Comparison of ENCODE assay signal across 24 mouse cellular contexts in the genomic region with DNA sequence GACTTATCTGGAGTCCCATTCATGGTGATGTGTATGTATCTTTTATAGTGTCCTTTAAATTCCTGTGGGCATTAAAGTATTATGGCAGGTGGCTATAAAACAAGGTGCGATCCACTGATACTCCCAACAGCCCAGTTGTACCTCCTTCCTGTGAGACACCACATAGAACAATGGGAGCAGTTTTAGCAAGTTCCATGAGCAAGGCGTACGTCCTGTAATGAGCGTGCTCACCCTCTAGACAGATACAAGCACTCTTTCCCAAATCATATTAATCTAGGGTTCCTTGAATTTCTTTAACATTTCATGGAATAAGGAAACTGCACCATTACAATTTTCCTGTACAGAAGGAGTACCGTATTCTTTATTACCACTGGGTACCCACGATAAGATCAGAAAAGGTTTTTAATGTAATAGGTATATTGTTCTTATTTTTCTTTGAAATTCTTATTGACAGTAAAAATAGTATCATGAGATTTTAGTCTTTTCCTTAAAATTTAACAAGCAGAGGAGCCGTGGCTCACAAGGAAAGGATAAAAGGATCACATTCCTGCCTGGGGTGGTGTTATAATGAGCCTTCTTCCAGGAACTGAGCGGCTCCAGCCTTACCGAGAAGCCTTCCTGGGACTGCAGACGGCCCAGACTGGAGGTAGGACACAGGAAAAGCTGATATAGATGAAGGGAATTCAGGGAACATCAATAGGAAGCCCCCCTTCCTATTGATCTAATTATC.
DNase-seq lines count a peak whose midpoint lies in the region; ATAC-seq and TF ChIP-seq lines count a peak whose summit lies in the region.
"Had no signal": no experiment of that assay in that cellular context is flagged by ENCODE, and none has a peak within 500 bp of the region (broad histone marks: within the 10 kb centered on the region; RNA-seq: fewer than 3 reads in every experiment).

No protein-coding gene starts in this region.

- H3K4me3 ChIP-seq in kidney, adult 2 months (ENCODE audit: insufficient read depth, low read depth, low read length): no peak overlapping the region
- H3K4me3 ChIP-seq in kidney, embryonic 15.5 days (replicated peaks): no peak overlapping the region
- no peak overlapping the region for H3K4me3 ChIP-seq in midbrain, embryonic 14.5 days (replicated peaks; ENCODE audit: low read depth, low read length)
- H3K4me3 ChIP-seq in midbrain, embryonic 11.5 days (ENCODE audit: low read depth, low read length): no peak overlapping the region
- H3K4me3 ChIP-seq in olfactory bulb, adult 2 months (ENCODE audit: insufficient read depth, low read depth, low read length): no peak overlapping the region
- H3K4me3 ChIP-seq: embryonic facial prominence, embryonic 10.5 days; embryonic facial prominence, embryonic 13.5 days; erythroblast, embryonic 14.5 days; forebrain, embryonic 12.5 days; hindbrain, embryonic 12.5 days; hindbrain, embryonic 15.5 days had no signal

- 63% methylated on average over 10 of the region's 10 CpGs for WGBS in kidney, adult 2 months
- 68% methylated on average over 10 of the region's 10 CpGs for WGBS in kidney, embryonic 15.5 days
- WGBS in midbrain, embryonic 14.5 days: 55% methylated on average over 10 of the region's 10 CpGs
- WGBS in midbrain, embryonic 11.5 days: 80% methylated on average over 10 of the region's 10 CpGs
- WGBS in olfactory bulb, adult 2 months: 73% methylated on average over 10 of the region's 10 CpGs

- no peak overlapping the region for H3K9ac ChIP-seq in kidney, embryonic 15.5 days
- H3K9ac ChIP-seq in midbrain, embryonic 14.5 days (replicated peaks; ENCODE audit: low read length): no peak overlapping the region
- no peak overlapping the region for H3K9ac ChIP-seq in midbrain, embryonic 11.5 days (ENCODE audit: low read length)
- H3K9ac ChIP-seq: embryonic facial prominence, embryonic 13.5 days; forebrain, embryonic 12.5 days; hindbrain, embryonic 12.5 days; hindbrain, embryonic 15.5 days had no signal

- TF ChIP-seq POLR2A in kidney, adult 2 months (IDR thresholded peaks at IDR 0.05; ENCODE audit: low read depth, low read length): no peak
- TF ChIP-seq POLR2A in olfactory bulb, adult 2 months (IDR thresholded peaks at IDR 0.05; ENCODE audit: insufficient read depth, low read depth, low read length): no peak

- H3K9me3 ChIP-seq in kidney, embryonic 15.5 days (replicated peaks): no peaks in the 10 kb centered on the region
- H3K9me3 ChIP-seq in midbrain, embryonic 14.5 days (ENCODE audit: control insufficient read depth, low read length): no peaks in the 10 kb centered on the region
- no peaks in the 10 kb centered on the region for H3K9me3 ChIP-seq in midbrain, embryonic 11.5 days (ENCODE audit: control insufficient read depth, low read length)
- H3K9me3 ChIP-seq: embryonic facial prominence, embryonic 10.5 days; forebrain, embryonic 12.5 days; hindbrain, embryonic 12.5 days; hindbrain, embryonic 15.5 days had no signal

- H3K27me3 ChIP-seq in kidney, adult 2 months (replicated peaks; ENCODE audit: control insufficient read depth, insufficient read depth, low read length): no peaks in the 10 kb centered on the region
- no peaks in the 10 kb centered on the region for H3K27me3 ChIP-seq in kidney, embryonic 15.5 days
- H3K27me3 ChIP-seq in midbrain, embryonic 14.5 days (ENCODE audit: control insufficient read depth, insufficient read depth, low read length): no peaks in the 10 kb centered on the region
- no peaks in the 10 kb centered on the region for H3K27me3 ChIP-seq in midbrain, embryonic 11.5 days (ENCODE audit: control insufficient read depth, insufficient read depth, low read length)
- H3K27me3 ChIP-seq: embryonic facial prominence, embryonic 13.5 days; forebrain, embryonic 12.5 days; hindbrain, embryonic 12.5 days; hindbrain, embryonic 15.5 days had no signal

- ATAC-seq in kidney, embryonic 15.5 days (replicated peaks; ENCODE audit: low FRiP score): no peak
- ATAC-seq in midbrain, embryonic 14.5 days (ENCODE audit: low FRiP score, low TSS enrichment): peak; percentile 66; the same call in 1 of the 2 replicates
- no peak for ATAC-seq in midbrain, embryonic 11.5 days (ENCODE audit: low FRiP score)
- ATAC-seq: activated CD4-positive, CD25-positive, alpha-beta regulatory T cell, adult 4 months; forebrain, embryonic 16.5 days had no signal

- H3K27ac ChIP-seq in kidney, adult 2 months (ENCODE audit: insufficient read depth, low read depth, low read length): no peak overlapping the region
- H3K27ac ChIP-seq in kidney, embryonic 15.5 days: no peak overlapping the region
- H3K27ac ChIP-seq in midbrain, embryonic 14.5 days (replicated peaks; ENCODE audit: low read depth, low read length): peak overlapping the region; percentile 70; the same call in 1 of the 2 replicates
- no peak overlapping the region for H3K27ac ChIP-seq in midbrain, embryonic 11.5 days (ENCODE audit: low read depth, low read length)
- H3K27ac ChIP-seq in olfactory bulb, adult 2 months (ENCODE audit: insufficient read depth, low read depth, low read length): peak overlapping the region; percentile 54; the same call in 1 of the 2 replicates
- H3K27ac ChIP-seq: embryonic facial prominence, embryonic 10.5 days; embryonic facial prominence, embryonic 13.5 days; forebrain, embryonic 12.5 days; hindbrain, embryonic 12.5 days; hindbrain, embryonic 15.5 days had no signal

- no peak for TF ChIP-seq CTCF in kidney, adult 2 months (conservative IDR thresholded peaks at IDR 0.05; ENCODE audit: insufficient read depth, insufficient read length, low read depth, low read length)
- TF ChIP-seq CTCF in olfactory bulb, adult 2 months (IDR thresholded peaks at IDR 0.05; ENCODE audit: insufficient read depth, low read depth, low read length): no peak

- H3K4me1 ChIP-seq in kidney, adult 2 months (ENCODE audit: control insufficient read depth, insufficient read depth, low read length): no peaks in the 10 kb centered on the region
- H3K4me1 ChIP-seq in kidney, embryonic 15.5 days: no peaks in the 10 kb centered on the region
- H3K4me1 ChIP-seq in midbrain, embryonic 14.5 days (ENCODE audit: control insufficient read depth, insufficient read depth, low read length): 0 out of 2 replicates have a peak, but pooled peaks cover 3% of the 10 kb centered on the region
- no peaks in the 10 kb centered on the region for H3K4me1 ChIP-seq in midbrain, embryonic 11.5 days (ENCODE audit: control insufficient read depth, insufficient read depth, low read length)
- H3K4me1 ChIP-seq in olfactory bulb, adult 2 months (ENCODE audit: control insufficient read depth, insufficient read depth, low read length): peaks cover 9% of the 10 kb centered on the region
- H3K4me1 ChIP-seq: embryonic facial prominence, embryonic 10.5 days; embryonic facial prominence, embryonic 13.5 days; forebrain, embryonic 12.5 days; hindbrain, embryonic 12.5 days; hindbrain, embryonic 15.5 days had no signal

- peak; percentile 12 for DNase-seq in kidney, adult 2 months
- peak; percentile 73 for DNase-seq in midbrain, embryonic 14.5 days
- DNase-seq in midbrain, embryonic 11.5 days (ENCODE audit: low spot score, missing footprints): no peak
- DNase-seq in adrenal gland, postnatal 14 days: no peak
- DNase-seq: adrenal gland, adult 8-10 months; adrenal gland, postnatal 36 days; cerebellum, adult 11 months; cerebellum, adult 2 months; cerebellum, adult 9-11 months; cerebellum, postnatal 25 days; embryo, embryonic 11 days; gastrocnemius, postnatal 10 days; gastrocnemius, postnatal 36 days had no signal

- H3K36me3 ChIP-seq in kidney, adult 2 months (ENCODE audit: control insufficient read depth, insufficient read depth, low read length): no peaks in the 10 kb centered on the region
- H3K36me3 ChIP-seq in kidney, embryonic 15.5 days: no peaks in the 10 kb centered on the region
- H3K36me3 ChIP-seq in midbrain, embryonic 14.5 days (ENCODE audit: control insufficient read depth, insufficient read depth, low read length): no peaks in the 10 kb centered on the region
- H3K36me3 ChIP-seq in midbrain, embryonic 11.5 days (ENCODE audit: control insufficient read depth, insufficient read depth, low read length): no peaks in the 10 kb centered on the region
- H3K36me3 ChIP-seq: embryonic facial prominence, embryonic 10.5 days; embryonic facial prominence, embryonic 13.5 days; forebrain, embryonic 12.5 days; hindbrain, embryonic 12.5 days; hindbrain, embryonic 15.5 days had no signal

- H3K4me2 ChIP-seq in kidney, embryonic 15.5 days: no peak overlapping the region
- H3K4me2 ChIP-seq in midbrain, embryonic 14.5 days (ENCODE audit: low read length): no peak overlapping the region
- no peak overlapping the region for H3K4me2 ChIP-seq in midbrain, embryonic 11.5 days
- H3K4me2 ChIP-seq: embryonic facial prominence, embryonic 13.5 days; forebrain, embryonic 12.5 days; heart, embryonic 11.5 days; hindbrain, embryonic 12.5 days; hindbrain, embryonic 15.5 days had no signal

Comparison
In these comparisons a context has a peak if more than half of its experiments do, and no peak if none do; other contexts are left out.
1. DNase-seq: peak in kidney, adult 2 months (single experiment) and midbrain, embryonic 14.5 days (single experiment); none in midbrain, embryonic 11.5 days (single experiment) and adrenal gland, postnatal 14 days (single experiment).
2. H3K27ac ChIP-seq: peak in midbrain, embryonic 14.5 days (single experiment) and olfactory bulb, adult 2 months (single experiment); none in kidney, adult 2 months (single experiment), kidney, embryonic 15.5 days (single experiment) and midbrain, embryonic 11.5 days (single experiment).